Mouse (Mus musculus) brown adipose tissue, adult 24 weeks (tissue): ENCODE results near the gene Myt1l. TPM values are rescaled to one million over a fixed set of nuclear protein-coding genes. Genes with fewer than 3 reads are reported as not detected.

ENCODE experiments used
- H3K27ac ChIP-seq: fragments of 200-500 bp; replicated peaks from 2 replicates; pipeline ENCODE4 v1.5.1; 2012; ENCODE audit warnings: low read depth, mild to moderate bottlenecking, low read length
- H3K4me1 ChIP-seq: fragments of 200-500 bp; 2 replicates; pipeline ENCODE4 v1.6.1; 2012; ENCODE audit warnings: low read length, mixed read lengths; ENCODE audit not compliant: control insufficient read depth, insufficient read depth, insufficient read length
- H3K4me3 ChIP-seq: fragments of 200-500 bp; 2 replicates; pipeline ENCODE4 v1.5.1; 2012; ENCODE audit warnings: low read depth, mild to moderate bottlenecking, low read length, moderate library complexity; ENCODE audit not compliant: insufficient read depth
- polyA plus RNA-seq: library from polyadenylated mRNA; stranded (reverse); fragments of >200 nt; gene quantifications from 2 replicates; pipeline ENCODE4 v1.2.4, GENCODE M21; 2012; ENCODE audit not compliant: missing spikeins, insufficient read depth, insufficient read length

The Myt1l gene
- polyA plus RNA-seq, 1 experiment: not detected

DNA sequence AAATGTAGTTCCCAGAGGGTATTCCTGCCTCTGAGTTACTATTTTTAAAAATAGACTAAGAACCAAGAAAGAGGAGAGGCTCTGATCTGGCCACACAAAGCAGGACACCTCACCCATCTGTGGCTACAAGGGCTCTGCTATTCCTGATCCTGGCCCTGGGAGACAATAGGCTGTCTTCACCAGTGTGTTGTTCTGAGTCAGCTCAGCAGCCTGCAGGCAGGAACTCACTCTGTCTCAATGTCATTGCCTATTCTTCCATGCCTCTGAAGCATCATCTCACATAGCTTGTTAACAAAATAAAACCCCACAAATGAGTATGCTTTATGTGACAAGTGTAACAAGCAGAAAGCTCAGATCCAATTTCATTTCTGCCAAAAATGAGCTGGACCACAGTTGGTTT is 244.2 kb downstream of the Myt1l start:
- H3K4me1 ChIP-seq: no peaks in the 10 kb centered on the region
- no peak overlapping the region for H3K4me3 ChIP-seq
- no peak overlapping the region for H3K27ac ChIP-seq

DNA sequence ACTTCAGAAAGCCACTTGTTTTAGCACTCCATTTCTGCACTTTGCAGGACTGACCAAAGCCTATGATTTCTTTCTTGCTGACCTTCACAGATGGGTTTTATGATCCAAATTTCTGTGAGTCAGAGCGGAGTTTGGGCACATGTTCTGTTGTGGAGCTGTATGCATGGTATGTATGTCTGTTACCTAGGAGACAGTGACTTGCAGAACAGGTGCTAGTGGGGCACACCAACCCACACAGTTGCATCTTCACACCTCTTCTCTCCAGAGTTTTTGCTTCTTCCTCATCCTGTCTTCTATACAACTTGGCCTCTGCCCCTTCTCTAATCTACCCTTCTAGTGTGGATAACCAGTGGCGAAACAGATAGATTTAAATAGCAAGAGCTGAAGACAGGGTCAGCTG is 250.7 kb downstream of the Myt1l start:
- no peak overlapping the region for H3K27ac ChIP-seq
- no peak overlapping the region for H3K4me3 ChIP-seq
- H3K4me1 ChIP-seq: no peaks in the 10 kb centered on the region

DNA sequence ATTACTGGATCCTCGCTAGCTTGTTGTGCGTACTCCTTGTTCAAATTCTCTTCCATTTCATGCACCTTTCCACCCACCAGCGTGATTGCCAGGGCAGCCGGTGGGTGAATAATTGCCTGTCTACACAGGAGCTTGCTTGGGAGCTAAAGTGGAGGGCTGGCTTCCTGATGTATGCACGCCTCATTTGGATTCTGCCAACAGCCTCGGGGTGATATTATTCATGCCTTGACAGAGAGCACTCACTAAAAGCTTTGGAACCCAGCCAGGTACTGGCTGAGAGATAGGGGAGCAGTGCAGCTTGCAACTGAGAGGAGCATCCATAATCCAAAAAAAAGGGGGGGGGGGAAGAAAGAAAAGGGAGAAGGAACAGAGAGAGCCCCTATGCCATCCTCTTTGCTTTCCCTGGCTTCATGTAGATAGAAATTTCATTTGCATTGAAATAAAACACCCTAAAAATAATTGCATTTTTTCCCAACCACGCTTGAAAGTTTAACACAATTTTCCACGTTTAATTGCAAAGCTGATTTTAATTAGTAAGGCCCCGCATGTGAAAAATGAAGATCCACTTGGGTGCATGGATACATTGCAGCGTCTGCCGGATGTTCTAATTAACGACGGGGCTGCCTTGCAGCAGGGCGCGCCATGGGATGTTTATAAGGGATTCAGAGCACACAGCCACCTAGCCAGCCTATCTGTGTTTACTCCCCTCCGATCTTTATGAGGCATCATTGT is 261.3 kb downstream of the Myt1l start:
- no peak overlapping the region for H3K4me3 ChIP-seq
- no peaks in the 10 kb centered on the region for H3K4me1 ChIP-seq
- H3K27ac ChIP-seq: no peak overlapping the region

DNA sequence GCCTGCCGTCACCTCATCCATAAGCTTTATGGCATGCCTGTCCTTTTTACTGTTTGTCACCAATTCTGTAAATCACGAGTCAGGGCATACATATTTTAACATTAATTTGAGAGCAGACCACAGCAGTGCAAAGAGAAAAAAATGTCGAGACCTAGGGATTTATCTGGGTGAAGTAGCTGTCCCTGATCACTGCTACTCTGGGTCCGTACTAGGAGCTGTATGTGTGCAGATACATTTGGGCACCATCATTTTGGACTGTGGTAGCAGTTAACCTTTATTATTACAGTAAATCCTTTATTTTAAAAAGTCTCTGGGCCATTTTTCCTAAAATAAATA is 261.8 kb downstream of the Myt1l start:
- Histone ChIP-seq H3K4me1 (no peaks in the 10 kb centered on the region), H3K27ac (no peak overlapping the region), H3K4me3 (no peak overlapping the region)

DNA sequence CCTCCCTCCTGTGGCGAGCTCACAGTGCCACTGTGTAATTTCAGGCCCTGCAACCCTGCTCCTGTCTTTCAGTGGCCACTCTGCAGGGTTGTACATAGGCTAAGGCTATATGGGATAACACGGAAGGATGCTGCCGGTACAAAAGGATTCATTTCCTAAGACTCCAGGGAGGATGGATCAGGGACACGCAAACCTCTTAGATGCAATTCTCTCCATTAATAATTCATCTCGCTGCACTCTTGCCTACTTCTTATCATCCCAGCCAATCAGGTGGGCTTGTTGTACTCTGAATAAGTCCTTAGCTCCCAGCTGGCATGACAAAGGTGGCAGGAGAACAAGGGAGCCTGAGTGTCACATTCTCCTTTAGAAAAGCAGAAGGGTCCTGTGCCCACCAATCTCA is 264.8 kb downstream of the Myt1l start:
- Histone ChIP-seq H3K4me3 (no peak overlapping the region), H3K4me1 (no peaks in the 10 kb centered on the region), H3K27ac (no peak overlapping the region)

DNA sequence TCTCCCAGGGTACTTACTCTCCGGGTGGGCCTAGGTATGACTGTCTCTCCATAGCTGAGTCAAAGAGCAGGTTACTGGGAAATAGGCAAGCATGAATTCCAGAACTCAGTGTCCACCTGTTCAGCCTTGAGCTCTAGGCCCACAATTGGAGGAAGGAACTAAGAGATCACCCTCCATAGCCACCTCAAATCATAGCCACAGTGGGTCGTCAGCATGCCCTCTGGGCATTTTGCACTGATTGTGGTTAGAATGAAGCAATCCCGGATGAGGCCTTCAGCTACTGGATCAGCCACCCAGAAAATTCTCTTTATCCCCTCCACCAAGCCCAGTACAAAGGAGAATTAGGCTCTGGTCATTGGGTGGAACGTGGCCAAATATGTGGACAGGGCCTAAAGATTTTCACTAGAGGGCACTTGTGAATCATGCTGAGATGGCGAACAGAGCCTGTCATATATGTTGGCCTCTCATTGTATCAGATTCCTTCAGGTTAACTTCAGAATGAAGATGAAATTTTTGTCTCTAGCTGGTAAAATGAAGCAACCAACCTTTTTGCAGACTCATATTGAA is 267.0 kb downstream of the Myt1l start:
- no peaks in the 10 kb centered on the region for H3K4me1 ChIP-seq
- H3K27ac ChIP-seq: no peak overlapping the region
- no peak overlapping the region for H3K4me3 ChIP-seq

DNA sequence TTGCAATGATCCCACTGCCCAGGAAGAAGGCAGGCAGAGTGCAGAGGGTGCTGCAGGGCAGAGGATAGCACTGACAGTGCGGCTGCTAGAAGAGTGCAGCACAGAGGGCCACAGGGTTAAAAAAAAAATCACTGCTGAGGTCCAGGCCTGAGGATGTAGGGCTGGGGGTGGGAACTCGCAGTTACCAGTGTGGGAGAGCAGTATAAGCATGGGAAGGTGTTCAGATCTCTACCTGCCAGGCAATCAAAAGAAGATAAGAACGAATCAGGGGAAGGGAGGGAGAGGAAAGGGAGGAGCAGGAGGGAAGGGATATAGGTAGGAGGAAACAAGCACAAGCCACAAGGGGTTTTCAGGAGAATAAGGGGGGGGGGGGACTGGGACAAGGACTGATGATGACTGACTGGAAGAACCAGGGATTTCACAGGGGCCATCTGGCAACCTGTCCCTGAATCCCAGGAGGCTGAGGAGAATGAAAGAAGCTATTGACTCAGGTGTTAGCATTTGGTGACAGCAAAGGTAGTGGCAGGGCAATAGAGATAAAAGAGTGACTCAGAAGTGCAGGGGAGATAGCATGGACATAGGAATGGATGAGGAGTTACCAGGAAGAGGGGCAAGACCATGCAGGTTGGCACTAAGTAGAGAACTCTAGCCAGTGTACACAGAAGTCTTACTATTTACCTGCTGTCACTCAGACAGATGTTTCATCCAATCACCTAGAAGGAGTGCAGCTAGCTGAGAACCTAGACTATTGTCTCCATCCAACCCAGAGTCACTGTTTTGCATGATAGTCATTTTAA is 270.6 kb downstream of the Myt1l start:
- Histone ChIP-seq H3K4me3 (no peak overlapping the region), H3K4me1 (no peaks in the 10 kb centered on the region), H3K27ac (no peak overlapping the region)

DNA sequence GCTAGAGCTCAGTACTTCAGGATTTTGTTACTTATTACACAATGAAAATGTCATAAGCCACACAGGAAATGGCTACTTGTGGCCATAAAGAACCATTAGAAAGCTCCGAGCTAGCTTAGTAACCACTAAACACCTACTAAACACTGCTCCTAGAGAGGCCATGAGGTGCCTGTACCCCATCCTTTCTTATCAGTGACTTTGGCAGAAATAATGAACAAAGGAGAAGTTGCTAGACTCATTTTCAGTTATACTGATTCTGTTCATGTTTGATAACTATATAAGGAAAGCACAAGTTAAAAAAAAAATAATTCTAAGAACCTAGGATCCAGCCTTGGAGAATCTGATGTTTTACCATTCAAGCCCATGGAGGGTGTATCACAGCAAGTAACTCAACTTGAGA is 278.2 kb downstream of the Myt1l start:
- H3K27ac ChIP-seq: no peak overlapping the region
- no peaks in the 10 kb centered on the region for H3K4me1 ChIP-seq

DNA sequence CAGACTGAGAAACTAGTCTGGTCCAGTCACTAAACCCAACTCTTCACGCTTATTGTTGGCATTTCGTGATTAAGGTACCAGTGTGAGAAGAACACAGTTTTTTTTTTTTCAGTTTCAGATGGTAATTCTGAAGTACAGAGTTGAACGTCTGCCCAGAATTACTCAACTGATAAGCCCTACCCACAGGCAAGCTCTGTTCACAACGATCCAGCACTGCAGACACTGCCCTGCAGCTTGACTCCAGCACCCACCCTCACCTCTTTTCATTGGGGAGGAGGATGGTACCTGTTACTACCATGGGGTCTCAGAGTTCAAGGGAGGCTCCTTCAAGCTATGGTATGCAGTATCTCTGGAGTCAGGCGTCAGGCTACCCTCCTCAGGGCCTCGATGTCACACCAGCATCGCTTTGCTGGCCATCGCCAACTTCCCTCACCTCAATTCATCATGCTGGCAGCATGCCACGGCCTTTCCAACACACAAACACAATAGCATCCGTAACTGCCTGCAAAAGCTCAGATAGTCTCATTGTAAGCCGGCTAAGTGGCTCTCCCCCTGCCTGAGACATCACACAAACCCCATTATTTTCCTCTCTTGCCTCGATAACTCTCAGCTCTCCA is 281.5 kb downstream of the Myt1l start:
- no peak overlapping the region for H3K27ac ChIP-seq

More for the DNA sequence above, 278.2 kb downstream of the Myt1l start:
- no peak overlapping the region for H3K4me3 ChIP-seq

DNA sequence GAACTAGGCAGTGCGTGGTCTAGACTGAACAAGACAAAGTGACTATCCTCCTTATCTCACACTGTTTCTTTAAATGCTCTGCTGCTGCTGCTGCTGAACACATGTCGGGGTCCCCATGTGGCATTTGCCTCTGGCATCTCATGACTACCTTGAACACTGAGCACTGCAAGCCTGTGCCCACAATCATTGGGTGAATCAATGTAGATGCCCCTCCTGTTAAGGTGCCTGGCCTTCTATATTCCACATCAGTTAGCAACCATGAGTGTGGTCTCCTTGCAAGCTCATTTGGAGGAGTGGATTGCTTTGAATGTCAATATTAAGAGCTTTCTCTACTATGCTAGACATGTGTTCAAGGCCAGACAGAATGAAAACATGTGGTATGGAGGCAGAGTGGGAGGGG is 287.3 kb downstream of the Myt1l start:
- Histone ChIP-seq H3K27ac (no peak overlapping the region), H3K4me1 (no peaks in the 10 kb centered on the region)

More for the DNA sequence above, 281.5 kb downstream of the Myt1l start:
- H3K4me1 ChIP-seq: no peaks in the 10 kb centered on the region
- H3K4me3 ChIP-seq: no peak overlapping the region

DNA sequence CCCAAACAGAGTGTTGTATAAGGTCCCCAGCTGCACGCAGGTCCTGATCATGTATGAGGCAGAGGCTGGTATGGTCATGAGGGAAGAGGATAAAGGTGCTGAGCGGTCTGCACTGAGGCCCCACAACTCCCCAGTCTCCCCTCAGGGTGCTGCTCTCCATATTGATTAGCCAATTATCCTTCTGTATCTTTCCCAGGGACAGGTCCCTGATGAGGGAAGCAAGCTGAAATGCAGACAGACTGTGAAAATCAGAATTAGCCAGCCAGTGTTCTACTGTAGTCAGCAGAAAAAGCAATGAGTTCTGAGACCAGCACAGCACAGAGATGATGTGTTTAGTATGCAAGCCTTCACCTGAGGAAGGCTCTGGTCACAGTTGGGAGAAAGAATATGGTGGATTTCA is 287.9 kb downstream of the Myt1l start:
- no peak overlapping the region for H3K4me3 ChIP-seq
- no peak overlapping the region for H3K27ac ChIP-seq
- H3K4me1 ChIP-seq: no peaks in the 10 kb centered on the region

More for the DNA sequence above, 287.3 kb downstream of the Myt1l start:
- H3K4me3 ChIP-seq: no peak overlapping the region

DNA sequence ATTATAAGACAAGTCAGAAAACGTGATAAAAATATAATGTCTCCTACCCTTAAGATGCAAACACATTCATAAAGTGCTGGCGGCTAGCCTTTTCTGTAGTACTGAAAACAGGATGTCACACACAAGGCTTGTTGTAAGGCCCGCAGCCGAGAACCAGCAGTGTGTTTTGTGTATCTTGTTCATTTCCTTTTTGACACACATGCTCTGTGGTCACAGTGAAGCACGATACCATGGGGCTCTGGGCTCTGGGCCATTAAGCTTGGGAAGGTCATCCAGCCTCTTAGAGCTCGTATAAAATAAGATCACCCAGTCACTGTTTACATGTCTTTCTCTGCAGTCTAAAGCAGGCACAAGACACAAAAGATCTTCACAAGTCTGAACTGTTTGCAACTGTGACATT is 288.6 kb downstream of the Myt1l start:
- Histone ChIP-seq H3K27ac (no peak overlapping the region), H3K4me3 (no peak overlapping the region), H3K4me1 (no peaks in the 10 kb centered on the region)

DNA sequence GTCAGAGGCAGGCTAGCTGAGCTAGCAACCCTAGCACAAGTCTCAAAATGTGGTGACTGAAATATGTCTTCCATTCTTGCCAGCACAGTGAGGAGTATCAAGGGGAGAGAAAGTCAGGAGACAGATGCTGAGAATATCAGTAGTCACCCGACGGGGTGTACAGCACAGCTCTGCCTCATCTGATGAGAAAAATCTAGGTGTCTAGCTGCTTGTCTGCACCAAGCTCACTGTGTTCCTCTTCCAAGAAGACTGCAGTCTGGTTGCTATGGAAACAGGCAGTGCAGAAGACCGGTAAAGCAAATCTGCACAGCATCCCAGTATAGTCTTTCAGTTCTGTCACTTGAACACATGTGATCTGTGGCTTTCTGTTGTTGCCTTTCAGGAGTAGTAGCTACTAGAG is 294.0 kb downstream of the Myt1l start:
- no peaks in the 10 kb centered on the region for H3K4me1 ChIP-seq

DNA sequence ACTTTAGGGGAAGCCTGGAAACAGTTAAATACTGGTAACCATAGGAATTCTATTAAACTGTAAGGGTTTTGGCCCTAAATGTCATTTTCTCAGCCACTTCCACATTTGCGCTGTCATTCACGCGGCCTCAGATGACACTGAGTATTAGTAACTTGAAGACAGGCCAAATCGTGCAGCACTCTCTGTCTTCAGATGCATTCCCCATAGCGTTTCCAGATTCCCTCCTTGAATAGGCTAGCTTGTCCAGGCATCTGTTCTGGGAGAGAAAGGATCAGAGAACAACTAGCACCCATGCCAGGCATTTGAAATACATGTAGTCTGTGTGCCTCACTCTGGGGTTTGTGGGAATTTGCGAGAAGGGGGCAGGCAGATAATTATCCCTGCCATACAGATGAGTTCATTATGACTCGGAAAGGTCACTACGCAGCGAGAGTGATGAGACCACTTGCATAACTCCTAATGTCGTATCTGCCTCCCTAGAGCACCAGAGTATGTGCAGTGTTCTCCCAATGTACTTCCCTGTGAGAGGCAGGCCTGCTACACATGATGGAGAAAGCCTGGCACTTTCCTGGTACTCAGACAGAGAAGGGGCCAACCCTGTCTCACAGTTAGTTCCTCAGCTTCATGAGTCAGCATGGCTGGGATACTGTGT is 295.7 kb downstream of the Myt1l start:
- H3K4me1 ChIP-seq: no peaks in the 10 kb centered on the region
- no peak overlapping the region for H3K27ac ChIP-seq
- no peak overlapping the region for H3K4me3 ChIP-seq

More for the DNA sequence above, 294.0 kb downstream of the Myt1l start:
- Histone ChIP-seq H3K27ac (no peak overlapping the region), H3K4me3 (no peak overlapping the region)

DNA sequence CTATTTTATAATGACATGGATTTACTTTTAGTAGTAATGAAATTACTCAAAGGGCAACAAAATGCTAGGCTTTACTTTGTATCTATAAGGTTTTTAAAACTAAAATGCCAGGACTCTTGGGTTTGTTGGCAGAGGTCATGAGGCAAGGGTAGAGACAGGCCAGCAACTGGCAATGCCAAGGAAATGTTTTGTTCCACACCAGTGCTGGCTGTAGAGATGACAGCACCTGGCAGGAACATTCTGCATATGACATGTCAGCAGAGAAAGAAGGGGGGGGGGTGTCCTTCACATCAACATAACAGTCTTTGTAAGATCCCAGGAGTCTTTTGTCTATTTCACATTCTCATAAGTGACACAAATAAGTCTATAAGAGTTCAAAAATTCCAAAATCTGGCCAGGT is 302.4 kb downstream of the Myt1l start:
- Histone ChIP-seq H3K27ac (no peak overlapping the region), H3K4me1 (no peaks in the 10 kb centered on the region; the same call in 1 of the 2 replicates), H3K4me3 (no peak overlapping the region)
